Mouse (Mus musculus) heart, embryonic 11.5 days (tissue): ENCODE results near the gene Mtr. TPM values are rescaled to one million over a fixed set of nuclear protein-coding genes. Genes with fewer than 3 reads are reported as not detected.

Experiments
- ATAC-seq: fragments of 200-750 bp; cut with Nextera tagmentation; replicated peaks from 2 replicates; pipeline ENCODE4 v1.8.0; 2017; ENCODE audit warnings: moderate library complexity; ENCODE audit not compliant: insufficient number of reproducible peaks, low FRiP score, low TSS enrichment
- H3K27ac ChIP-seq: fragments of 300-500 bp; sonication (generic); 2 replicates; pipeline ENCODE4 v1.5.1; 2014; ENCODE audit warnings: mild to moderate bottlenecking, low read depth, low read length
- H3K27me3 ChIP-seq: fragments of 300-500 bp; sonication (generic); 2 replicates; pipeline ENCODE4 v1.6.1; 2014; ENCODE audit warnings: mild to moderate bottlenecking, low read length, mixed read lengths; ENCODE audit not compliant: control insufficient read depth, insufficient read depth
- H3K36me3 ChIP-seq: fragments of 300-500 bp; sonication (generic); 2 replicates; pipeline ENCODE4 v1.6.1; 2014; ENCODE audit warnings: mild to moderate bottlenecking, low read length, moderate library complexity, mixed read lengths; ENCODE audit not compliant: control insufficient read depth, insufficient read depth
- H3K4me1 ChIP-seq: fragments of 300-500 bp; sonication (generic); 2 replicates; pipeline ENCODE4 v1.6.1; 2014; ENCODE audit warnings: low read length; ENCODE audit not compliant: control insufficient read depth, insufficient read depth
- H3K4me2 ChIP-seq: fragments of 300-500 bp; sonication (generic); 2 replicates; pipeline ENCODE4 v1.6.1; 2014; ENCODE audit warnings: mild to moderate bottlenecking, moderate library complexity
- H3K4me3 ChIP-seq: fragments of 300-500 bp; sonication (generic); 2 replicates; pipeline ENCODE4 v1.5.1; 2014; ENCODE audit warnings: low read depth, low read length
- H3K9ac ChIP-seq: fragments of 300-500 bp; sonication (generic); 2 replicates; pipeline ENCODE4 v1.6.1; 2014; ENCODE audit warnings: mild to moderate bottlenecking, low read depth, low read length, moderate library complexity
- H3K9me3 ChIP-seq: fragments of 300-500 bp; sonication (generic); replicated peaks from 2 replicates; pipeline ENCODE4 v1.6.1; 2016; ENCODE audit warnings: low read length; ENCODE audit not compliant: control insufficient read depth
- WGBS: fragments of 180-500 bp; shearing (Covaris S2); extraction: QIAGEN DNeasy Blood & Tissue Kit; methylation state at CpG from one replicate; pipeline ENCODE4 v1.1.7; 2014; ENCODE audit not compliant: insufficient replicate concordance; 5-methylcytosine and 5-hydroxymethylcytosine counted together
- polyA plus RNA-seq: library from polyadenylated mRNA; unstranded; fragments of >200 nt; fragmentation: Nextera tagmentation; extraction: Ambion mirVana; gene quantifications from 2 replicates; pipeline ENCODE4 v1.2.1, GENCODE M21; 2014

Mtr gene
- polyA plus RNA-seq, 1 experiment from 2014 or later: 17.7 TPM

DNA sequence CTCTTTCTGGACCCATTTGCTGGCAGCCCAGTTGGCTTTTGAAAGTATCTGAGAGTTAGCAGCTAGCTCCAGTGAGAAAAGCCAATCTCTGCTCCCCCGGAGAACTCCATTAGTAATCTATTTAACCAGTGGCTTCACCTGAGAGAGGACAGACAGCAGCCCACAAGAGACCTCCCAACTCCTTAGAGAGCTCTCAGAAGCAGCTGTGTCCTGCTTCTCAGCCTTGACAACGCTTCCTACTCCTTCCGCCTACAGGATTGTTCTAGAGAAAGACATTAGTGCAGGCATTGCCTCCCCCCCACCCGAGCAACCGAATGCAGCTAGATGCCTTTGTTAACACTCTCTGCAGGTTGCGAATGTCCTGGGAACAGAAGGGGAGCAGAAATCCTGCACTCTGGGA, 91.5 kb downstream of the Mtr start:
- Histone ChIP-seq H3K27ac (0 out of 2 replicates have a peak overlapping the region, but pooled peaks have one; percentile 37), H3K9ac (0 out of 2 replicates have a peak overlapping the region, but pooled peaks have one; percentile 54), H3K4me3 (no peak overlapping the region), H3K27me3 (no peaks in the 10 kb centered on the region), H3K9me3 (no peaks in the 10 kb centered on the region), H3K36me3 (no peaks in the 10 kb centered on the region), H3K4me2 (0 out of 2 replicates have a peak overlapping the region, but pooled peaks have one; percentile 22), H3K4me1 (peaks cover 19% of the 10 kb centered on the region)
- WGBS: 11% methylated on average over 6 of the region's 6 CpGs
- ATAC-seq: no peak

DNA sequence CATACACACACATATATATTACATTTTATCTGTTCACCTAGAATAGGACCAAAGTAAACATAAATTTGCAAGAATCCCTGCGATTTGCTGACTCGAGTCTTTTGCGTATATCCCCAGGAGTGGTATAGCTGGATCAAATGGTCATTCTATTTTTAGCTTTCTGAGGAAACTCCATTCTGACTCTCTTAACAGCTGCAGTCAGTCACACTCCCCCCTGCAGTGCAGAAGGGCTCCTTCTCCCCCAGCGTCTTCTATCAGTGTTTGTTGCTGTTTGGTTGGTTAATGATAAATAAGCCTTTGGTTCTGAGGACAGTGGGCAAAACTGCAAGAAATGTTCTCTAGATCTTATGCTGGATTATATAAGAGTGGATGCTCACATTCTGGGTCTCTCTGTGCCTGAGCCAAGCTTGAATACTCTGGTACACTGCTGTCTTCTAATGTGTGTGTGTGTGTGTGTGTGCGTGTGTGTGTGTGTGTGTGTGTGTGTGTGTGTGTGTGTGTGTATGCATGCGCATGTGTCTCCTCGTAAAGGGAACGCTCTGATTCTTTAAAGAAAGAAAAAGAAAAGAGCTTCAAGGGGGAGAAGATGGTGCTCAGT, 92.4 kb downstream of the Mtr start:
- peak overlapping the region; percentile 22; the same call in 1 of the 2 replicates for H3K27ac ChIP-seq
- no peak overlapping the region for H3K4me3 ChIP-seq
- no peak overlapping the region for H3K9ac ChIP-seq
- no peaks in the 10 kb centered on the region for H3K27me3 ChIP-seq
- H3K4me1 ChIP-seq: peaks cover 19% of the 10 kb centered on the region
- no peaks in the 10 kb centered on the region for H3K9me3 ChIP-seq
- no peak for ATAC-seq
- 35% methylated on average over 8 of the region's 8 CpGs for WGBS
- H3K36me3 ChIP-seq: no peaks in the 10 kb centered on the region
- no peak overlapping the region for H3K4me2 ChIP-seq

GRCm38 (mm10) chr13:12162457-12162856, 95.5 kb downstream of the Mtr start:
- Histone ChIP-seq H3K27me3 (no peaks in the 10 kb centered on the region), H3K4me1 (peaks cover 37% of the 10 kb centered on the region), H3K27ac (no peak overlapping the region), H3K4me3 (no peak overlapping the region), H3K4me2 (no peak overlapping the region), H3K36me3 (no peaks in the 10 kb centered on the region), H3K9ac (no peak overlapping the region), H3K9me3 (no peaks in the 10 kb centered on the region)
- WGBS: 91% methylated on average over 4 of the region's 4 CpGs
- no peak for ATAC-seq

GRCm38 (mm10) chr13:12160121-12160475, 97.8 kb downstream of the Mtr start:
- Histone ChIP-seq H3K27ac (0 out of 2 replicates have a peak overlapping the region, but pooled peaks have one; percentile 51), H3K27me3 (no peaks in the 10 kb centered on the region), H3K36me3 (no peaks in the 10 kb centered on the region), H3K4me1 (peaks cover 18% of the 10 kb centered on the region), H3K4me3 (no peak overlapping the region), H3K9me3 (no peaks in the 10 kb centered on the region), H3K9ac (no peak overlapping the region), H3K4me2 (no peak overlapping the region)
- WGBS: 46% methylated on average over 3 of the region's 3 CpGs
- ATAC-seq: 0 out of 2 replicates have a peak, but pooled peaks have one; percentile 24

GRCm38 (mm10) chr13:12159288-12160120, 98.4 kb downstream of the Mtr start:
- 26% methylated on average over 9 of the region's 9 CpGs for WGBS
- H3K9ac ChIP-seq: no peak overlapping the region
- no peaks in the 10 kb centered on the region for H3K36me3 ChIP-seq
- no peak overlapping the region for H3K4me3 ChIP-seq
- H3K27ac ChIP-seq: peak overlapping the region; percentile 51; the same call in 1 of the 2 replicates
- no peaks in the 10 kb centered on the region for H3K27me3 ChIP-seq
- no peaks in the 10 kb centered on the region for H3K9me3 ChIP-seq
- peaks cover 18% of the 10 kb centered on the region for H3K4me1 ChIP-seq
- no peak overlapping the region for H3K4me2 ChIP-seq
- ATAC-seq: peak; percentile 39; the same call in 1 of the 2 replicates

DNA sequence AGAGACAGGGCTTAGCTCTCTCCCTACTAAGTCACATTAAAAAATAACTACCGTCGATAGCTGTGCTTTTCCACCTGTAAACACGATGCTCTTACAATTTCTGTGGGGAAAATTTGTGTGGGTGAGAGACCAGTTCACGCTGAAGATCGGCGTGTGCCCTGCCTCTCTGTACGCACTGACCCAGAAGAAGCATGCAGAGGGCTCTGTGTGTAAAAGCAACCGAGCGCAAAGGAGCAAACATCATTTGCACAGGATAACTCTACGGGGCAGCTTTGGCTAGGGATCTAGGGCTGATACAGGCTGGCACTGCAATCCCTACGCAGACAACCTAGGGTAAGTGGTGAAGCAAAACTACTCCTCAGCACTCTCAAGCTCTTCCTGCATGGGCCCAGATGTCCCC, 104.0 kb downstream of the Mtr start:
- H3K27ac ChIP-seq: no peak overlapping the region
- H3K4me2 ChIP-seq: no peak overlapping the region
- H3K9ac ChIP-seq: no peak overlapping the region
- no peak for ATAC-seq
- H3K4me1 ChIP-seq: peaks cover 6% of the 10 kb centered on the region
- no peaks in the 10 kb centered on the region for H3K9me3 ChIP-seq
- 76% methylated on average over 11 of the region's 11 CpGs for WGBS
- no peak overlapping the region for H3K4me3 ChIP-seq
- H3K36me3 ChIP-seq: no peaks in the 10 kb centered on the region
- H3K27me3 ChIP-seq: no peaks in the 10 kb centered on the region

DNA sequence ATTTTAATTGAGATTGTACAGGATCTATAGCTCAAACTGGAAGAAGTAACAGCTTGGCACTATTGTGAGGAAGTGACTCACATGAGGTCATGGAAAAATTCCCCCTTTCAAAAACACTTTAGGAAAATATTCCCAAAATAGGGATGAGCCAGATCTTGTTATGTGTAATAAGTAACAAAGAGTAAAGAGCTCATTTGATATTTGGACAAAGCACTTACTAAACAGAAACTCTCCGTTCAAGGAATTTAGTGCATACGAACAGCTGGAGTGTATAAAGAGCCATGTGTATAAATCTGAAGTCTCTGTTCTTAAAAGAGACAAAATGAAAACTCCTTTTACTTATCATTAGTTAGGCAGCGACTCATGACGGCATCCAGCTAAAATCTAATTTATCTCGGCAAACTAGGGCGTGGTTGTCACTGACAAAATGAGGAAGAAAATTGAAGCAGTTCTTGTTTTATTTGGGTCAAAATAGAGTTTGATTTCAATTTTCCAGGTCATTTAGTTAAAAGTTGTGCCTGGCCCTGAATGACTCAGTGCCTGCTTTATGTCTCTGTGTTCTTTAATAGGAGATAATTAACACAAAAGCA, 110.9 kb downstream of the Mtr start:
- H3K9ac ChIP-seq: no peak overlapping the region
- no peak overlapping the region for H3K4me3 ChIP-seq
- H3K27me3 ChIP-seq: no peaks in the 10 kb centered on the region
- H3K27ac ChIP-seq: no peak overlapping the region
- no peaks in the 10 kb centered on the region for H3K36me3 ChIP-seq
- no peak overlapping the region for H3K4me2 ChIP-seq
- H3K4me1 ChIP-seq: peaks cover 7% of the 10 kb centered on the region; the same call in 1 of the 2 replicates
- WGBS: 75% methylated on average over 6 of the region's 6 CpGs
- no peak for ATAC-seq
- H3K9me3 ChIP-seq: no peaks in the 10 kb centered on the region

DNA sequence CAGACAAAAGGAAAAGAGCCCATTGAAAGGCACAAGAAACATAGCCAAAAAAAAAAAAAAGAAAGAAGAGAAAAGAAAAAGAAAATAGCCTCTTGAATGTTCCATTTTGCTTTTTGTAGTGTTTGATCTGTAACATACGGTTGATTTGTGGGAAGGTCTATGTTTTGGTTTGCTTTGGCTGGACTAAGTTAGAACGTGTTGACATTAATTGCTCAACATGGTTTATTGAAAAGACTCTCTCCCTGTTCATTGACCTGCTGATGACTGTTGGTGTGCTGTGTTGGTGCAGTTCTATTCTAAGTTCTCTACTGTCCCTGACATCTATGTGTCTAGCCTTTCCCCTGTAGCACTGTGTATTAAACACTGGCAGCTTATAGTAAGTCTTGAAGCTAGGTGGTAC, 111.5 kb downstream of the Mtr start:
- Histone ChIP-seq H3K4me3 (no peak overlapping the region), H3K9me3 (no peaks in the 10 kb centered on the region), H3K27me3 (no peaks in the 10 kb centered on the region), H3K9ac (no peak overlapping the region), H3K36me3 (no peaks in the 10 kb centered on the region), H3K4me1 (peaks cover 4% of the 10 kb centered on the region; the same call in 1 of the 2 replicates), H3K4me2 (no peak overlapping the region), H3K27ac (no peak overlapping the region)
- ATAC-seq: no peak
- WGBS: 83% methylated on average over 2 of the region's 2 CpGs
